Mouse (Mus musculus) stomach, postnatal 0 days (tissue): ENCODE results near the gene Ms4a10.

Experiments
- CTCF ChIP-seq: IDR thresholded peaks from 2 replicates; pipeline ENCODE4 v1.5.1; 2016; ENCODE audit warnings: antibody characterized with exemption, low read depth, mild to moderate bottlenecking, moderate library complexity
- EP300 ChIP-seq: optimal IDR thresholded peaks from 2 replicates; pipeline ENCODE3; 2016; ENCODE audit warnings: antibody characterized with exemption

GRCm38 (mm10) chr19:10949558-10949957 is 24.9 kb downstream of the Ms4a10 start:
- TF ChIP-seq EP300 = no peak
- no peak for TF ChIP-seq CTCF
